In genomic region chr14:33319541-33320521, GRCm38 (mm10) we compare ENCODE assay signal across 8 mouse cellular contexts.
DNase-seq lines count a peak whose midpoint lies in the region; ATAC-seq lines count a peak whose summit lies in the region.

No protein-coding gene starts in this region.

- H3K27me3 ChIP-seq in intestine, embryonic 16.5 days (replicated peaks; ENCODE audit: control insufficient read depth, insufficient read depth, low read length), result no peaks in the 10 kb centered on the region
- peaks cover 12% of the 10 kb centered on the region for H3K27me3 ChIP-seq in limb, embryonic 11.5 days (ENCODE audit: control insufficient read depth, insufficient read depth, low read length)
- peaks cover 58% of the 10 kb centered on the region for H3K27me3 ChIP-seq in midbrain, embryonic 12.5 days

- peak; percentile 69 for ATAC-seq in intestine, embryonic 16.5 days
- peak; percentile 46 for ATAC-seq in limb, embryonic 11.5 days (ENCODE audit: insufficient number of reproducible peaks, low FRiP score, low TSS enrichment, low read depth)
- peak; percentile 70 for ATAC-seq in midbrain, embryonic 12.5 days (ENCODE audit: low FRiP score, low read depth)
- no peak for ATAC-seq in erythroid progenitor cell, adult 5-6 weeks (replicated peaks; ENCODE audit: low FRiP score, poor library complexity, severe bottlenecking)

- WGBS in intestine, embryonic 16.5 days, result under 1% methylated on average over 98 of the region's 106 CpGs
- under 1% methylated on average over 106 of the region's 106 CpGs for WGBS in limb, embryonic 11.5 days
- under 1% methylated on average over 105 of the region's 106 CpGs for WGBS in midbrain, embryonic 12.5 days

- H3K27ac ChIP-seq in intestine, embryonic 16.5 days (ENCODE audit: low read length), result no peak overlapping the region
- no peak overlapping the region for H3K27ac ChIP-seq in limb, embryonic 11.5 days (replicated peaks; ENCODE audit: low read depth, low read length)
- H3K27ac ChIP-seq in midbrain, embryonic 12.5 days (replicated peaks), result no peak overlapping the region

- peaks cover 15% of the 10 kb centered on the region for H3K4me1 ChIP-seq in intestine, embryonic 16.5 days (ENCODE audit: control insufficient read depth, insufficient read depth, low read length)
- H3K4me1 ChIP-seq in limb, embryonic 11.5 days (ENCODE audit: control insufficient read depth, insufficient read depth, low read length), result 0 out of 2 replicates have a peak, but pooled peaks cover 2% of the 10 kb centered on the region
- peaks cover 18% of the 10 kb centered on the region for H3K4me1 ChIP-seq in midbrain, embryonic 12.5 days

- peak; percentile 87 for DNase-seq in adrenal gland, adult 2 months
- DNase-seq in embryo, embryonic 11 days, result peak; percentile 90
- DNase-seq in heart, adult 11 months, result peak; percentile 97
- peak; percentile 92 for DNase-seq in limb, embryonic 11.5 days (ENCODE audit: low spot score)
- DNase-seq in spleen, adult 12 weeks (ENCODE audit: low spot score), result peak; percentile 28

- peak overlapping the region; percentile 67 for H3K4me3 ChIP-seq in intestine, embryonic 16.5 days (ENCODE audit: low read length)
- H3K4me3 ChIP-seq in limb, embryonic 11.5 days (ENCODE audit: low read depth, low read length), result peak overlapping the region; percentile 58
- peak overlapping the region; percentile 58 for H3K4me3 ChIP-seq in midbrain, embryonic 12.5 days

- peak overlapping the region; percentile 65 for H3K9ac ChIP-seq in intestine, embryonic 16.5 days (ENCODE audit: low read depth, low read length)
- H3K9ac ChIP-seq in limb, embryonic 11.5 days (ENCODE audit: low read length), result peak overlapping the region; percentile 60; the same call in 1 of the 2 replicates
- peak overlapping the region; percentile 52 for H3K9ac ChIP-seq in midbrain, embryonic 12.5 days (replicated peaks)

- H3K9me3 ChIP-seq in intestine, embryonic 16.5 days (ENCODE audit: control insufficient read depth, low read length), result no peaks in the 10 kb centered on the region
- no peaks in the 10 kb centered on the region for H3K9me3 ChIP-seq in limb, embryonic 11.5 days (ENCODE audit: control insufficient read depth, low read length)
- H3K9me3 ChIP-seq in midbrain, embryonic 12.5 days, result no peaks in the 10 kb centered on the region

- H3K36me3 ChIP-seq in intestine, embryonic 16.5 days (ENCODE audit: control insufficient read depth, insufficient read depth, low read length), result no peaks in the 10 kb centered on the region
- no peaks in the 10 kb centered on the region for H3K36me3 ChIP-seq in limb, embryonic 11.5 days (ENCODE audit: control insufficient read depth, insufficient read depth, low read length)
- no peaks in the 10 kb centered on the region for H3K36me3 ChIP-seq in midbrain, embryonic 12.5 days

- peak overlapping the region; percentile 99 for H3K4me2 ChIP-seq in intestine, embryonic 16.5 days (ENCODE audit: low read depth, low read length)
- peak overlapping the region; percentile 89 for H3K4me2 ChIP-seq in limb, embryonic 11.5 days (ENCODE audit: low read depth, severe bottlenecking)
- peak overlapping the region; percentile 96 for H3K4me2 ChIP-seq in midbrain, embryonic 12.5 days (replicated peaks)

Comparison
In these comparisons a context has a peak if more than half of its experiments do, and no peak if none do; other contexts are left out.
1. DNase-seq: peak in every context shown above with its lines; median percentile 97 in heart, adult 11 months; 92 in limb, embryonic 11.5 days; 90 in embryo, embryonic 11 days; 87 in adrenal gland, adult 2 months; 28 in spleen, adult 12 weeks.